Mouse (Mus musculus) testis, adult 2 months (tissue): ENCODE data around the gene Mta1. TPM values are rescaled to one million over a fixed set of nuclear protein-coding genes. Genes with fewer than 3 reads are reported as not detected.

Experiments used
- H3K27ac ChIP-seq: fragments of 200-500 bp; 2 replicates; pipeline ENCODE4 v1.5.1; 2012; ENCODE audit warnings: low read depth, low read length; ENCODE audit not compliant: control insufficient read depth, insufficient read depth
- H3K27me3 ChIP-seq: fragments of 200-500 bp; 2 replicates; pipeline ENCODE4 v1.6.1; 2012; ENCODE audit warnings: mild to moderate bottlenecking, low read length, moderate library complexity; ENCODE audit not compliant: control insufficient read depth, insufficient read depth
- H3K36me3 ChIP-seq: fragments of 200-500 bp; 2 replicates; pipeline ENCODE4 v1.6.1; 2012; ENCODE audit warnings: mild to moderate bottlenecking, low read length; ENCODE audit not compliant: control insufficient read depth, insufficient read depth
- H3K4me1 ChIP-seq: fragments of 200-500 bp; 2 replicates; pipeline ENCODE4 v1.6.1; 2012; ENCODE audit warnings: low read length; ENCODE audit not compliant: control insufficient read depth, insufficient read depth
- H3K4me3 ChIP-seq: fragments of 200-500 bp; 2 replicates; pipeline ENCODE4 v1.5.1; 2012; ENCODE audit warnings: low read depth, mild to moderate bottlenecking, low read length, moderate library complexity, mixed read lengths; ENCODE audit not compliant: control insufficient read depth
- CTCF ChIP-seq: fragments of 200-500 bp; IDR thresholded peaks from 2 replicates; pipeline ENCODE4 v1.5.1; 2012; ENCODE audit warnings: low read depth, mild to moderate bottlenecking, inconsistent platforms, low read length, moderate library complexity; ENCODE audit not compliant: control insufficient read depth, insufficient read depth, insufficient replicate concordance
- POLR2A ChIP-seq: fragments of 200-500 bp; IDR thresholded peaks from 2 replicates; pipeline ENCODE4 v1.6.1; 2012; ENCODE audit warnings: low read depth, mild to moderate bottlenecking, inconsistent platforms, low read length, moderate library complexity; ENCODE audit not compliant: control insufficient read depth
- polyA plus RNA-seq: library from polyadenylated mRNA; depleted of rRNA; stranded (reverse); fragments of >200 nt; gene quantifications from 2 replicates; pipeline ENCODE4 v1.2.3, GENCODE M21; 2012; rRNA removed

Mta1 gene
- polyA plus RNA-seq, 1 experiment: 57.9 TPM

- TF ChIP-seq POLR2A: no peak
- no peak for TF ChIP-seq CTCF
- Histone ChIP-seq H3K27me3 (no peaks in the 10 kb centered on the region), H3K4me1 (peaks cover 3% of the 10 kb centered on the region), H3K27ac (no peak overlapping the region), H3K36me3 (no peaks in the 10 kb centered on the region), H3K4me3 (no peak overlapping the region)
Observed at GRCm38 (mm10) chr12:113176960-113177725, 79.1 kb downstream of the Mta1 start.

- Histone ChIP-seq H3K4me3 (no peak overlapping the region), H3K36me3 (no peaks in the 10 kb centered on the region), H3K4me1 (peaks cover 6% of the 10 kb centered on the region), H3K27me3 (no peaks in the 10 kb centered on the region), H3K27ac (no peak overlapping the region)
- TF ChIP-seq CTCF (no peak), POLR2A (no peak)
Observed at GRCm38 (mm10) chr12:113181020-113181419, 82.9 kb downstream of the Mta1 start.

- Histone ChIP-seq H3K4me3 (no peak overlapping the region), H3K27me3 (no peaks in the 10 kb centered on the region), H3K4me1 (peaks cover 26% of the 10 kb centered on the region), H3K27ac (no peak overlapping the region), H3K36me3 (no peaks in the 10 kb centered on the region)
- TF ChIP-seq POLR2A: no peak
- no peak for TF ChIP-seq CTCF
Observed at GRCm38 (mm10) chr12:113184945-113185344, 86.9 kb downstream of the Mta1 start.

GRCm38 (mm10) chr12:113185442-113186291, 87.6 kb downstream of the Mta1 start, which contains the start of gene Tmem121:
Tmem121 (plus strand) TSS chr12:113185930.
- no peak within 1 kb of the TSS for H3K27ac ChIP-seq
- TF ChIP-seq POLR2A: 0 out of 2 replicates have a peak, but pooled peaks have one; percentile 9
- TF ChIP-seq CTCF: no peak
- peak within 1 kb of the TSS; percentile 28 for H3K4me3 ChIP-seq
- no peaks in the 10 kb centered on the region for H3K27me3 ChIP-seq
- peaks cover 26% of the 10 kb centered on the region for H3K4me1 ChIP-seq
- H3K36me3 ChIP-seq: no peaks in the 10 kb centered on the region

- H3K4me3 ChIP-seq: peak overlapping the region; percentile 28; the same call in 1 of the 2 replicates
- no peaks in the 10 kb centered on the region for H3K27me3 ChIP-seq
- no peaks in the 10 kb centered on the region for H3K36me3 ChIP-seq
- TF ChIP-seq CTCF (no peak), POLR2A (no peak)
- peaks cover 26% of the 10 kb centered on the region for H3K4me1 ChIP-seq
- H3K27ac ChIP-seq: no peak overlapping the region
Observed at GRCm38 (mm10) chr12:113186326-113187010, 88.4 kb downstream of the Mta1 start.

Other genes starting within 250 kb of the Mta1 start
- gene Gpr132, start 230.1 kb upstream of the Mta1 start, polyA plus RNA-seq: 1.7 and 1.9 TPM in 2 replicates
- gene Jag2, start 168.5 kb upstream of the Mta1 start, polyA plus RNA-seq: 9.4 and 10.9 TPM in 2 replicates
- 14.8 and 15.6 TPM in 2 replicates for gene Nudt14, start 156.2 kb upstream of the Mta1 start, polyA plus RNA-seq
- gene Btbd6, start 121.8 kb upstream of the Mta1 start, polyA plus RNA-seq: 5.5 and 7.5 TPM in 2 replicates
- gene Brf1, start 97.6 kb upstream of the Mta1 start, polyA plus RNA-seq: 67.1 and 67.8 TPM in 2 replicates
- gene Pacs2, start 83.8 kb upstream of the Mta1 start, polyA plus RNA-seq: 216 and 228 TPM in 2 replicates
- 451 and 544 TPM in 2 replicates for gene Tex22, start 23.8 kb upstream of the Mta1 start, polyA plus RNA-seq
- 178 and 179 TPM in 2 replicates for gene Crip2, start 42.0 kb downstream of the Mta1 start, polyA plus RNA-seq
- 30.4 and 106 TPM in 2 replicates for gene Crip1, start 48.0 kb downstream of the Mta1 start, polyA plus RNA-seq
- gene Tedc1, start 58.1 kb downstream of the Mta1 start, polyA plus RNA-seq: 46.9 and 48.0 TPM in 2 replicates
- gene Tmem121, start 87.7 kb downstream of the Mta1 start, polyA plus RNA-seq: 1.0 and 1.3 TPM in 2 replicates